Mouse (Mus musculus) G1E (cell line): ENCODE data around the gene Frat1. TPM values are rescaled to one million over a fixed set of nuclear protein-coding genes. Genes with fewer than 3 reads are reported as not detected.

ENCODE experiments used
- ATAC-seq: 2 replicates; pipeline ENCODE4 v1.8.0; 2016; ENCODE audit warnings: mild to moderate bottlenecking; ENCODE audit not compliant: insufficient number of reproducible peaks, poor library complexity, low FRiP score, severe bottlenecking; ENCODE audit errors: extremely low read depth
- DNase-seq: peaks from one replicate; pipeline ENCODE4 v3.0.0; 2012; ENCODE audit warnings: low spot score
- H3K27me3 ChIP-seq: 2 replicates; pipeline ENCODE4 v1.6.1; 2012; ENCODE audit warnings: mild to moderate bottlenecking, low read length, inconsistent platforms; ENCODE audit not compliant: insufficient read depth
- H3K36me3 ChIP-seq: replicated peaks from 2 replicates; pipeline ENCODE3; 2012; ENCODE audit warnings: mild to moderate bottlenecking, inconsistent platforms
- H3K4me1 ChIP-seq: 2 replicates; pipeline ENCODE4 v1.6.1; 2012; ENCODE audit warnings: low read depth, low read length, inconsistent platforms, mixed read lengths; ENCODE audit not compliant: insufficient read depth
- H3K4me3 ChIP-seq: 2 replicates; pipeline ENCODE4 v1.5.1; 2012; ENCODE audit warnings: low read depth, mild to moderate bottlenecking, inconsistent platforms, low read length, moderate library complexity, mixed read lengths
- H3K9me3 ChIP-seq: replicated peaks from 2 replicates; pipeline ENCODE4 v1.6.1; 2012; ENCODE audit warnings: inconsistent platforms
- CTCF ChIP-seq: IDR thresholded peaks from 2 replicates; pipeline ENCODE4 v1.5.1; 2012; ENCODE audit warnings: low read depth, low read length, inconsistent platforms, mixed read lengths
- GATA1 ChIP-seq: IDR thresholded peaks from 2 replicates; pipeline ENCODE4 v1.6.1; 2012; ENCODE audit warnings: borderline replicate concordance, low read length, inconsistent platforms, mixed read lengths
- GATA2 ChIP-seq: IDR thresholded peaks from 2 replicates; pipeline ENCODE4 v1.6.1; 2012; ENCODE audit warnings: low read depth, low read length, inconsistent platforms, borderline replicate concordance
- POLR2AphosphoS5 ChIP-seq: IDR thresholded peaks from 2 replicates; pipeline ENCODE4 v1.6.1; 2012; ENCODE audit warnings: low read depth, low read length, inconsistent platforms; ENCODE audit not compliant: insufficient replicate concordance
- TAL1 ChIP-seq: conservative IDR thresholded peaks from 2 replicates; pipeline ENCODE4 v1.6.1; 2012; ENCODE audit warnings: low read depth, low read length, inconsistent platforms, mixed read lengths
- polyA plus RNA-seq: library from polyadenylated mRNA; stranded (reverse); fragments of >175 nt; gene quantifications from 2 replicates; pipeline ENCODE4 v1.2.3, GENCODE M21; 2012
- total RNA-seq, 2 experiments: library from RNA; stranded (forward) in 1 of 2; stranded (reverse) in 1 of 2; fragments of 200-1000 nt in 1 of 2; fragments of >200 nt in 1 of 2; fragmentation: Nextera tagmentation in 1 of 2; gene quantifications; 2 replicates each; pipeline ENCODE4 v1.2.3; 2014 to 2017

The Frat1 gene
- total and polyA plus RNA-seq, 3 experiments: 11.4 to 41.1 (median 17.9) TPM

GRCm38 (mm10) chr19:41872285-41872684 lies 42.5 kb downstream of the Frat1 start:
- H3K4me1 ChIP-seq: peaks cover 11% of the 10 kb centered on the region
- no peaks in the 10 kb centered on the region for H3K9me3 ChIP-seq
- ATAC-seq: no peak
- TF ChIP-seq CTCF (no peak), GATA2 (no peak), GATA1 (no peak), TAL1 (no peak), POLR2AphosphoS5 (no peak)
- DNase-seq: no peak
- H3K36me3 ChIP-seq: peaks cover 93% of the 10 kb centered on the region
- H3K27me3 ChIP-seq: no peaks in the 10 kb centered on the region
- no peak overlapping the region for H3K4me3 ChIP-seq

- Histone ChIP-seq H3K9me3 (no peaks in the 10 kb centered on the region), H3K27me3 (no peaks in the 10 kb centered on the region), H3K4me1 (peaks cover 11% of the 10 kb centered on the region), H3K4me3 (no peak overlapping the region), H3K36me3 (peaks cover 93% of the 10 kb centered on the region)
- DNase-seq (no peak), ATAC-seq (no peak)
- TF ChIP-seq TAL1: no peak
- TF ChIP-seq POLR2AphosphoS5: no peak
- no peak for TF ChIP-seq GATA1
Observed at GRCm38 (mm10) chr19:41874356-41874755, 44.6 kb downstream of the Frat1 start.

DNA sequence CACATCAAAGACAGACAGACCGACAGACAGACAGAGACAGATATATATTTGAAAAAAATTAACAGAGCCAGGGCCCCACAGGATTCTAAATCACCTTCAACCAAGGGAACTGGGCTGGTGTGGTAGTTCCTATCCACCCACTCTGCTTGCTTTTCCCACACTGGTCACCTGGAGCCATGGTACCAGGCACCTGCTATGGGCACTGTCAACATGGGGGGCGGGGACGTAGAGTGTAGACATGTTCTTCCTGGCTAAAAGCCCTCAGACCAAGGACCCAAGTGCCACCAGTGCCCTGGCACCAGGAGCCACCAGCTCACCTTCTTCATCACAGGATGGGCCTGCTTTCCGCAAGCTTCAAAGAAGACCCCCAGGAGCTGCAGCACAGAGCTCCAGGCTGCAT lies 52.1 kb downstream of the Frat1 start:
- Histone ChIP-seq H3K27me3 (no peaks in the 10 kb centered on the region; the same call in 1 of the 2 replicates), H3K36me3 (peaks cover 97% of the 10 kb centered on the region), H3K4me3 (no peak overlapping the region), H3K9me3 (no peaks in the 10 kb centered on the region), H3K4me1 (peaks cover 8% of the 10 kb centered on the region)
- ATAC-seq: no peak
- DNase-seq: no peak
- TF ChIP-seq CTCF: no peak
- TF ChIP-seq GATA2: no peak
- no peak for TF ChIP-seq TAL1

Other genes starting within 250 kb of the Frat1 start
- gene Gm340, start 247.6 kb upstream of the Frat1 start, total RNA-seq (2014; fragmentation: Nextera tagmentation): 36.2 and 36.4 TPM in 2 replicates
- 14.9 and 15.2 TPM in 2 replicates for gene Gm340, start 247.6 kb upstream of the Frat1 start, total RNA-seq (2017)
- gene Gm340, start 247.6 kb upstream of the Frat1 start, polyA plus RNA-seq: 1.1 and 2.7 TPM in 2 replicates
- gene Slit1, start 86.3 kb upstream of the Frat1 start, total RNA-seq (2014; fragmentation: Nextera tagmentation): not detected in 2 replicates
- 0.11 TPM in 1 of 2 replicates, not detected in the other for gene Slit1, start 86.3 kb upstream of the Frat1 start, total RNA-seq (2017)
- 0.04 TPM in 1 of 2 replicates, not detected in the other for gene Slit1, start 86.3 kb upstream of the Frat1 start, polyA plus RNA-seq
- gene Arhgap19, start 27.9 kb upstream of the Frat1 start, total RNA-seq (2014; fragmentation: Nextera tagmentation): 66.1 and 95.6 TPM in 2 replicates
- 41.0 and 46.9 TPM in 2 replicates for gene Arhgap19, start 27.9 kb upstream of the Frat1 start, total RNA-seq (2017)
- gene Arhgap19, start 27.9 kb upstream of the Frat1 start, polyA plus RNA-seq: 6.9 and 9.0 TPM in 2 replicates
- 15.3 and 17.8 TPM in 2 replicates for gene Frat2, start 18.2 kb downstream of the Frat1 start, total RNA-seq (2014; fragmentation: Nextera tagmentation)
- 23.4 and 30.4 TPM in 2 replicates for gene Frat2, start 18.2 kb downstream of the Frat1 start, total RNA-seq (2017)
- gene Frat2, start 18.2 kb downstream of the Frat1 start, polyA plus RNA-seq: 42.6 and 60.2 TPM in 2 replicates
- 14.9 and 16.9 TPM in 2 replicates for gene Rrp12, start 66.2 kb downstream of the Frat1 start, total RNA-seq (2014; fragmentation: Nextera tagmentation)
- 13.5 and 16.5 TPM in 2 replicates for gene Rrp12, start 66.2 kb downstream of the Frat1 start, total RNA-seq (2017)
- 31.0 and 33.8 TPM in 2 replicates for gene Rrp12, start 66.2 kb downstream of the Frat1 start, polyA plus RNA-seq
- 910 and 922 TPM in 2 replicates for gene Pgam1, start 82.0 kb downstream of the Frat1 start, total RNA-seq (2014; fragmentation: Nextera tagmentation)
- 501 and 541 TPM in 2 replicates for gene Pgam1, start 82.0 kb downstream of the Frat1 start, total RNA-seq (2017)
- gene Pgam1, start 82.0 kb downstream of the Frat1 start, polyA plus RNA-seq: 573 and 600 TPM in 2 replicates
- gene Exosc1, start 103.5 kb downstream of the Frat1 start, total RNA-seq (2014; fragmentation: Nextera tagmentation): 81.0 and 95.9 TPM in 2 replicates
- gene Exosc1, start 103.5 kb downstream of the Frat1 start, total RNA-seq (2017): 50.2 and 52.2 TPM in 2 replicates
- gene Exosc1, start 103.5 kb downstream of the Frat1 start, polyA plus RNA-seq: 20.3 and 29.3 TPM in 2 replicates
- 36.7 and 45.4 TPM in 2 replicates for gene Zdhhc16, start 103.5 kb downstream of the Frat1 start, total RNA-seq (2014; fragmentation: Nextera tagmentation)
- gene Zdhhc16, start 103.5 kb downstream of the Frat1 start, total RNA-seq (2017): 27.8 and 29.7 TPM in 2 replicates
- 25.6 and 34.0 TPM in 2 replicates for gene Zdhhc16, start 103.5 kb downstream of the Frat1 start, polyA plus RNA-seq
- gene Mms19, start 151.2 kb downstream of the Frat1 start, total RNA-seq (2014; fragmentation: Nextera tagmentation): 27.5 and 39.4 TPM in 2 replicates
- 26.2 and 31.7 TPM in 2 replicates for gene Mms19, start 151.2 kb downstream of the Frat1 start, total RNA-seq (2017)
- 16.1 and 17.4 TPM in 2 replicates for gene Mms19, start 151.2 kb downstream of the Frat1 start, polyA plus RNA-seq
- 2.6 and 19.9 TPM in 2 replicates for gene Ubtd1, start 151.8 kb downstream of the Frat1 start, total RNA-seq (2014; fragmentation: Nextera tagmentation)
- 4.8 and 7.7 TPM in 2 replicates for gene Ubtd1, start 151.8 kb downstream of the Frat1 start, total RNA-seq (2017)
- 4.0 and 4.2 TPM in 2 replicates for gene Ubtd1, start 151.8 kb downstream of the Frat1 start, polyA plus RNA-seq
- not detected in 2 replicates for gene Ankrd2, start 206.0 kb downstream of the Frat1 start, total RNA-seq (2014; fragmentation: Nextera tagmentation)
- 0.23 TPM in 1 of 2 replicates, not detected in the other for gene Ankrd2, start 206.0 kb downstream of the Frat1 start, total RNA-seq (2017)
- gene Ankrd2, start 206.0 kb downstream of the Frat1 start, polyA plus RNA-seq: not detected in 2 replicates
- gene Hoga1, start 215.6 kb downstream of the Frat1 start, total RNA-seq (2014; fragmentation: Nextera tagmentation): not detected in 2 replicates
- gene Hoga1, start 215.6 kb downstream of the Frat1 start, total RNA-seq (2017): not detected in 2 replicates
- gene Hoga1, start 215.6 kb downstream of the Frat1 start, polyA plus RNA-seq: not detected in 2 replicates
- gene 4933411K16Rik, start 222.3 kb downstream of the Frat1 start, total RNA-seq (2014; fragmentation: Nextera tagmentation): not detected in 2 replicates
- gene 4933411K16Rik, start 222.3 kb downstream of the Frat1 start, total RNA-seq (2017): not detected in 2 replicates
- not detected in 2 replicates for gene 4933411K16Rik, start 222.3 kb downstream of the Frat1 start, polyA plus RNA-seq